Mouse (Mus musculus) 416B (cell line): ENCODE data around the gene Lbx1.

Source experiments
- DNase-seq: peaks from one replicate; pipeline ENCODE4 v3.0.0; 2011; ENCODE audit warnings: low read depth

The Lbx1 gene

DNA sequence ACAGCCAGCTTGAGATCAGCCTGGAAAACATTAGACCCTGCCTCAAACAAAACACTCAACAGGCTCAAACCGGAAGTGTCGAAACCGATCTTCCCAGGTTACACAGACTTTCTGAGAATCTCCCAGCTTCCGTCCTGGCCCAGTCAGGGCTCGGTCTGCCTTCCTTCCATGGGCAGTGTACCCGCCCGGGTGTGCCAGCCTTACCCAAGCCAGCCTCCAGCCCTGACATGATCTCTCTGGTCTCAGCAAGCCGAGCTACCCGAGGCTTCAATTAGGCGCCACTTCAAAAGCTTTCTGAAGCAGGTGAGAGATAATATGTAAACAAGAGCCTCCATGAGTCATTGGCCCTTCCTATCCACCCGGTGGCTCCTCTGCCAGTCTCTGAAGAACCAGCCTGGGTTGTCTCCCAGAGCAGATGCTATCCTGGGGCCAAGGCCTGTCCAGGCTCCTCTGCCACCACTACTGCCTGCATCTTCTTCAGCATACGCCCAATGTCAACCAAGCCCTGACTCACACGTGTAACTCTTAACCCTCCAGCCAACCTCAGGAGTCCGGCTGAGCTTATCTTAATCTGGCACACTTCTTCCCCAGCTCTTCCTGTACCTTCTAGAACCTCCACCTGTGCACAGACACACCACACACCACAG is 25.7 kb downstream of the Lbx1 start:
- peak; percentile 72 for DNase-seq

DNA sequence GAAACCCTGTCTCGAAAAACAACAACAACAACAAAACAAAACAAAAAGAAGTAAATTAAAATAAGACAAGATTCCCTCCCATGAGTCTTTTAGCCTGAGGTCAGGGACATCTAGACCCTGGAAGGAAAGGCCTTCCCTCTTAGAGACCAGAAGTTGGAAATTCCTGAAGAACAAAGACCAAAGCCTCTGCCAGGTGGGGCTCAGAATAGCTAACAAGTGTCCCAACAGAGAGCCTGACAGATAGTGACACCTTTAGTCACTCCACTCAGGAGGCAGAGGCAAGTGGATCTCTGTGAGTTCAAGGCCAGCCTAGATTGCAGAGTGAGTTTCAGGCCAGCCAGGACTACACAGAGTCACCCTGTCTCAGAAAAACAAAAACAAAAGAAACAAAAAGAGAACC is 26.4 kb downstream of the Lbx1 start:
- DNase-seq, result no peak

DNA sequence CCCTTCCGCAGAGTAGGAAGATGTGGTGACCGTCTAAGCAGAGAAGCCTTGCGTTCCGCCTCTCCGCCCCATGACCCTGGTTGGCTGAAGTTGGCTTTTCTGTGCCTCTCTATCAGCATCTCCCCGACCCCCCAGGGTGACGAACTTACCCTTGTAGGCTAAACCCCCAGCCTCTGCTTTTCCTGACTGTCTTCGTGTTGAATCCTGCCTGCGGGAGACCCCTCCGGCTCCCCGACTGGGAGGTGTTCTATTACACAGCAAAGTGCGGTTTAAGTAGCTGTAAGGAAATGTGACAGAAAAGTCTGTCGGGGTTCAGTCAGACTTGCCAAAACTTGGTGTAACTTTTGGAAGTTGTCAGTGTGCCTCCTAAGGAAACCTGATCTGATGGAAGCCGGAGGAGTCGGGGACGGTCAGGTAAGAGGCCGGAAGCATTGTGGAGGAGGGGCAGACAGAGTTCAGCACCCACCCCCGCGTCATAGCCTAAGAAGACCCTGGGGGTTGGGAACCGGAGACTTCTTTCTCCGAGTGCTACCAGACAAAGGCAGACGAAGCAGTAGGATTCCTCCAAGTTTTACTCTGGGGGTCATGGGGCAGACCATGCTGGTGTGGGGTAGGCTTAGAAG is 27.1 kb downstream of the Lbx1 start:
- DNase-seq, result no peak

DNA sequence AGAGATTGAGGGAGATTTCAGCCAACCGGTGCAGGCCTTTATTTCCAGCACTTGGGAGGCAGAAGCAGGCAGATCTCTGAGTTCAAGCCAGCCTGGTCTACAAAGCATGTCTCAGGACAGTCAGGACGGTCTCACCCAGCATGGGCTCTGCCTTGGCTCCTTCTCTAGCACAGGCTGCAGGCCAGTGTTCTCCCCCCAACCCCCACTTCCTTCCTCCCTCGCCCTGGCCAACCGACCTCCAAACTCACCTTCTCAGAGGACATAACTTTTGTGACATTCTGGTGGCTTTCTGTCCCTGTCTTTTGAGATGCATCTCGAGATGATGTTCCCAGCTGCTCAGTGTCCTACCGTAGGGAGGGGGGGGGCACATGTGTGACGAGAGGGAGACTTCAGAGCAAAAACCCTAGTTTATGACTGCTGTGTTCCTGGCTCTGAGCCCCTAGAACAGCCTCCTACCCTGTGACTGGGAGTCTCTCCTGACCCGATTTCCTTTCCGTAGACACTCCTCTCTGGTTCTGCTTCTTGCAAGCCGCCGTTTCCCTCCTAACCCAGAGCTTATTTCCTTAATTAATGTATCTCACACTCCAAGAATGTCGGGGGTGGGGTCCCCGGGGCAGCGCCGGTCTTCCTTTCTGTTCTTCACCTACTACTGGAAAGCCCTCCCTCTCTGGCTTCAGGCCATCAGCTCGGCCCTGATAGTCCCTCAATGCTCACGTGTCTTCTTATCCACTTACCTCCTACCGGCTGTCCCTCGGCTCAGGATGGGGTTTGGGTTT is 27.8 kb downstream of the Lbx1 start:
- DNase-seq, result peak; percentile 17

DNA sequence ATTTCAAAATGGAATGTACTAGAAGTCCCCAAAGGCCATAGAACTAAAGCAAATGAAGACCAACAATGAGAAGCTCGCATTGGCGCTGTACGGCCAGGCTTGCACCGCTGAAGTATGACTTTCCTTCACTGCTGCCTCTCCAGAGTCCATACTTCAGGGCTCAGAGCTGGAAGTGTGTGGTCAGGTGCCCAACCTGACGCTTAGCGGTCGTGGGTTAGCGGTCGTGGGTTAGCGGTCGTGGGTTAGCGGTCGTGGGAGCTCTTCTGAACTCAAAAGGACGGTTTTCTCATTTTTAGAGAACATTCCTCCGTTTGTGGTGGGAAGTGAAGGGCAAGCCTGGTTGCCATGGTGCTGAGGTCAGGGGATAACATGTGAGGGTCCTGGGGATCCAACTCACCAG is 28.5 kb downstream of the Lbx1 start:
- no peak for DNase-seq

DNA sequence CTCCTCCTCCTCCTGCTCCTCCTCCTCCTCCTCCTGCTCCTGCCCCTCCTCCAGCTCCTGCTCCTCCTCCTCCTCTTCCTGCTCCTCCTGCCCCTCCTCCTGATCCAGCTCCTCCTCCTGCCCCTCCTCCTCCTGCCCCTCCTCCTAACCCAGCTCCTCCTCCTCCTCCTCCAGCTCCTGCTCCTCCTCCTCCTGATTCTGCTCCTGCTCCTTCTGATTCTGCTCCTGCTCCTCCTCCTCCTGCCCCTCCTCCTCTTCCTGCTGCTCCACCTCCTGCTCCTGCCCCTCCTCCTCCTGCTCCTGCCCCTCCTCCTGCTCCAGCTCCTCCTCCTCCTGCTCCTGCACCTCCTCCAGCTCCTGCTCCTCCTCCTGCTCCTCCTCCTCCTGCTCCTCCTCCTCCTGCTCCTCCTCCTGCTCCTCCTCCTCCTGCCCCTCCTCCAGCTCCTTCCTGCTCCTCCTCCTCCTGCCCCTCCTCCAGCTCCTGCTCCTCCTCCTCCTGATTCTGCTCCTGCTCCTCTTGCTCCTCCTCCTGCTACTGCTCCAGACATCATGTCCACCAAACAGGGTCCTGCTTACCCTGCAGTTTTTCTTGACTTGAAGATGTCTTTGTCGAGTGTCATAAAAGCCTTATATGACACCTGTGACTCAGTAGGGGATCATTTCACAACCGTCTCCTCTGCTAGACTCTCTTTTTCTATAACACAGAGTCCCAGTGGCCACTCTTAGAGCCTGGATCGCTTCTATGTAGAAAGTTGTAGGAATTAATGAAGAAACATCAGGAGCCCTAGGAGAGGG is 30.1 kb downstream of the Lbx1 start:
- peak; percentile 64 for DNase-seq

DNA sequence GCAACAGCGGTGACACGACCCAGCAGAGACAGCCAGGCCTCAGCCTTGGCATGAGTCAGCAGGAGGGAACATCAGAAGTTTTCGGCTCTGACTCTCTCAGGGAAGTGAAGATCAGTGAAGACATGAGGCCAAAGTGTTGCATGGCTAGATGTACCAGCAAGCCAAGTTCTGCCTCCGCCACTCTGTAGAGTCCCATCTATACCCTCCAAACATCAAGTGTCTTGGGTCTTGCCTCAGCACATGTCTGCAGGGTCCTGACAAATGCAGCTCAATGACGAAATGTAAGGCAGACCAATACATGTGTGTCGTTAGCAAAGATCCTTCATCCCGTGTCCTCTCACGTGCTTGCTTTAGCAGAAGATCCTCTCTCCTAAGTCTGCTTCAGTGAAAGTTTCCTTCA is 38.6 kb downstream of the Lbx1 start:
- DNase-seq, result no peak

DNA sequence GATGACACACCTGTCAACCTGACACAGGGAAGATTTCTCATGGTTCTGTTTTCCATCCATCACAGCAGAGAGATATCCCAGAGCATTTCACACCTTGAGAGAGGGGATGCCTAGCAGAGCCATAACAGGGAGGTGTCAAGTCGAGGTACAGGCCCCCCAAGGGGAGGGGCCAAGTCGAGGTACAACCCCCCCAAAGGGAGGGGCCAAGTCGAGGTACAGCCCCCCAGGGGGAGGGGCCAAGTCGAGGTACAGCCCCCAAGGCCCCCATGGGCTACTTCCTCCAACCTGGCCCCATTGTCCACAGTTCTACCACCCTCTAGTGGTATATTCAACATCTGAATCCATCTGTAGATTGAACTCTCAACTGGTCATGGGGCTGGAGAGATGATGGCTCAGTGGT is 41.0 kb downstream of the Lbx1 start:
- peak; percentile 11 for DNase-seq
